In genomic region chr11:5015720-5016119, GRCm38 (mm10) we compare ENCODE assay signal across 8 mouse cellular contexts. TPM values are rescaled to one million over a fixed set of nuclear protein-coding genes. Genes with fewer than 3 reads are reported as not detected.
DNase-seq lines count a peak whose midpoint lies in the region; ATAC-seq and TF ChIP-seq lines count a peak whose summit lies in the region.

No protein-coding gene starts in this region.

- H3K36me3 ChIP-seq in lung, embryonic 16.5 days (ENCODE audit: control insufficient read depth, insufficient read depth, low read length): peaks cover 30% of the 10 kb centered on the region
- H3K36me3 ChIP-seq in spleen, adult 2 months (ENCODE audit: control insufficient read depth, insufficient read depth, low read length): peaks cover 58% of the 10 kb centered on the region

- H3K27ac ChIP-seq in cortical plate, adult 2 months (ENCODE audit: insufficient read depth, low read length): no peak overlapping the region
- no peak overlapping the region for H3K27ac ChIP-seq in lung, embryonic 16.5 days (ENCODE audit: low read length)
- H3K27ac ChIP-seq in spleen, adult 2 months (ENCODE audit: insufficient read depth, low read length): no peak overlapping the region

- no peaks in the 10 kb centered on the region for H3K4me1 ChIP-seq in cortical plate, adult 2 months (ENCODE audit: control insufficient read depth, insufficient read depth, low read length)
- H3K4me1 ChIP-seq in lung, embryonic 16.5 days (replicated peaks; ENCODE audit: control insufficient read depth, insufficient read depth, low read length): no peaks in the 10 kb centered on the region
- H3K4me1 ChIP-seq in spleen, adult 2 months (ENCODE audit: control insufficient read depth, insufficient read depth, insufficient read length): no peaks in the 10 kb centered on the region

- no peak overlapping the region for H3K4me3 ChIP-seq in cortical plate, adult 2 months (ENCODE audit: insufficient read depth, low read length)
- H3K4me3 ChIP-seq in lung, embryonic 16.5 days (ENCODE audit: low read length): no peak overlapping the region
- H3K4me3 ChIP-seq in spleen, adult 2 months (ENCODE audit: extremely low read depth, insufficient read depth, insufficient read length): no peak overlapping the region

- DNase-seq in CD4-positive, CD25-positive, alpha-beta regulatory T cell, adult 2 months (ENCODE audit: low read depth, low spot score): peak; percentile 44
- DNase-seq in WW6 (ENCODE audit: low read depth, low spot score): peak; percentile 22
- DNase-seq in heart, adult 9 months (ENCODE audit: low spot score in 2 of 2): peak; percentile 61 to 71
- peak; percentile 61 to 89 for DNase-seq in layer of hippocampus, adult 18-20 months (ENCODE audit: low spot score in 2 of 2)
- DNase-seq in spleen, adult 2 months (ENCODE audit: low read depth in 1 of 2, low spot score in 2 of 2): peak; percentile 7 to 45

- H3K27me3 ChIP-seq in lung, embryonic 16.5 days (ENCODE audit: control insufficient read depth, insufficient read depth, low read depth, low read length): no peaks in the 10 kb centered on the region
- H3K27me3 ChIP-seq in spleen, adult 2 months (ENCODE audit: control insufficient read depth, insufficient read depth, low read length): no peaks in the 10 kb centered on the region

- no peak overlapping the region for H3K9ac ChIP-seq in lung, embryonic 16.5 days (ENCODE audit: low read length)

- no peak for TF ChIP-seq POLR2A in cortical plate, adult 2 months (IDR thresholded peaks at IDR 0.05; ENCODE audit: extremely low read depth, insufficient read depth, low read length)
- no peak for TF ChIP-seq POLR2A in spleen, adult 2 months (IDR thresholded peaks at IDR 0.05; ENCODE audit: low read depth, low read length)

- H3K4me2 ChIP-seq in lung, embryonic 16.5 days (ENCODE audit: low read depth, low read length): no peak overlapping the region

- 47% methylated on average over 2 of the region's 2 CpGs for WGBS in lung, embryonic 16.5 days
- 62% methylated on average over 2 of the region's 2 CpGs for WGBS in spleen, adult 2 months

- no peak for ATAC-seq in CD4-positive, CD25-positive, alpha-beta regulatory T cell, adult 4 months
- ATAC-seq in lung, embryonic 16.5 days (ENCODE audit: low read depth): 0 out of 2 replicates have a peak, but pooled peaks have one; percentile 51

- peak; percentile 77 for TF ChIP-seq CTCF in cortical plate, adult 2 months (IDR thresholded peaks at IDR 0.05; ENCODE audit: extremely low read depth, insufficient read depth, low read length)
- TF ChIP-seq CTCF in spleen, adult 2 months (IDR thresholded peaks at IDR 0.05; ENCODE audit: extremely low read depth, insufficient read depth, insufficient read length, insufficient replicate concordance): peak; percentile 42; the same call in 1 of the 2 replicates

- no peaks in the 10 kb centered on the region for H3K9me3 ChIP-seq in lung, embryonic 16.5 days (ENCODE audit: control insufficient read depth, low read length)

RNA-seq across cellular contexts. Expression of gene Ap1b1, which starts 29.1 kb away (rescaled TPM):
- 10 to 100 TPM; 43.6 to 77.5 TPM for polyA plus RNA-seq in CD4-positive, CD25-positive, alpha-beta regulatory T cell, adult 4 months (2017; shearing (Covaris generic))
- polyA plus RNA-seq in cortical plate, adult 2 months (2012; rRNA removed): 162 and 169 TPM in 2 replicates
- total RNA-seq in layer of hippocampus, adult 18-20 months (2021): 100 to 1,000 TPM; 155 TPM
- polyA plus RNA-seq in lung, embryonic 16.5 days (2015; fragmentation: Nextera tagmentation; extraction: Ambion mirVana): 46.0 and 48.3 TPM in 2 replicates
- polyA plus RNA-seq in spleen, adult 2 months (2012; rRNA removed): 79.7 and 92.9 TPM in 2 replicates

RNA-seq across cellular contexts. Expression of gene Rasl10a, which starts 42.2 kb away (rescaled TPM):
- not detected for polyA plus RNA-seq in CD4-positive, CD25-positive, alpha-beta regulatory T cell, adult 4 months (2017; shearing (Covaris generic))
- polyA plus RNA-seq in cortical plate, adult 2 months (2012; rRNA removed): 83.2 and 86.6 TPM in 2 replicates
- 100 to 1,000 TPM in 1 of 2 experiments, 10 to 100 TPM in 1; 88.1 to 109 TPM for total RNA-seq in layer of hippocampus, adult 18-20 months (2021)
- polyA plus RNA-seq in lung, embryonic 16.5 days (2015; fragmentation: Nextera tagmentation; extraction: Ambion mirVana): 0.45 and 0.92 TPM in 2 replicates
- 2.4 and 3.6 TPM in 2 replicates for polyA plus RNA-seq in spleen, adult 2 months (2012; rRNA removed)

RNA-seq across cellular contexts. Expression of gene Gas2l1, which starts 49.4 kb away (rescaled TPM):
- polyA plus RNA-seq in CD4-positive, CD25-positive, alpha-beta regulatory T cell, adult 4 months (2017; shearing (Covaris generic)): under 1 TPM; 0.35 to 0.71 TPM
- 91.6 and 98.8 TPM in 2 replicates for polyA plus RNA-seq in cortical plate, adult 2 months (2012; rRNA removed)
- 100 to 1,000 TPM in 1 of 2 experiments, 10 to 100 TPM in 1; 96.6 to 106 TPM for total RNA-seq in layer of hippocampus, adult 18-20 months (2021)
- polyA plus RNA-seq in lung, embryonic 16.5 days (2015; fragmentation: Nextera tagmentation; extraction: Ambion mirVana): 18.6 and 19.3 TPM in 2 replicates
- polyA plus RNA-seq in spleen, adult 2 months (2012; rRNA removed): 35.5 and 36.5 TPM in 2 replicates

Comparison
In these comparisons a context has a peak if more than half of its experiments do, and no peak if none do; other contexts are left out.
1. DNase-seq: peak in every context shown above with its lines; median percentile 75 in layer of hippocampus, adult 18-20 months; 66 in heart, adult 9 months; 44 in CD4-positive, CD25-positive, alpha-beta regulatory T cell, adult 2 months; 26 in spleen, adult 2 months; 22 in WW6.
2. RNA of gene Rasl10a, which starts 42.2 kb away (polyA plus RNA-seq): 83.2 to 86.6 TPM in cortical plate, adult 2 months; 2.4 to 3.6 TPM in spleen, adult 2 months, 0.45 to 0.92 TPM in lung, embryonic 16.5 days and not detected in CD4-positive, CD25-positive, alpha-beta regulatory T cell, adult 4 months; every median in the first group is over 10 times any median in the second.
3. RNA of gene Gas2l1, which starts 49.4 kb away (polyA plus RNA-seq): 91.6 to 98.8 TPM in cortical plate, adult 2 months, 35.5 to 36.5 TPM in spleen, adult 2 months and 18.6 to 19.3 TPM in lung, embryonic 16.5 days; 0.35 to 0.71 TPM in CD4-positive, CD25-positive, alpha-beta regulatory T cell, adult 4 months; every median in the first group is over 10 times any median in the second.